Mouse (Mus musculus): ENCODE results near the gene Pcbp4. TPM values are rescaled to one million over a fixed set of nuclear protein-coding genes. Genes with fewer than 3 reads are reported as not detected.

The Pcbp4 gene
- polyA plus RNA-seq, 1 experiment from 2014 or later: 308 TPM

- H3K9ac ChIP-seq: no peak overlapping the region
- WGBS: 73% methylated on average over 6 of the region's 6 CpGs
- no peak for ATAC-seq (ENCODE audit: low FRiP score)
- no peaks in the 10 kb centered on the region for H3K36me3 ChIP-seq
- H3K9me3 ChIP-seq (replicated peaks): no peaks in the 10 kb centered on the region
- H3K27me3 ChIP-seq: no peaks in the 10 kb centered on the region
- no peak overlapping the region for H3K27ac ChIP-seq
- no peaks in the 10 kb centered on the region for H3K4me1 ChIP-seq
- no peak overlapping the region for H3K4me3 ChIP-seq
- no peak overlapping the region for H3K4me2 ChIP-seq (replicated peaks)
Observed at GRCm38 (mm10) chr9:106504246-106504645, 51.2 kb downstream of the Pcbp4 start.

GRCm38 (mm10) chr9:106509356-106509755, 56.3 kb downstream of the Pcbp4 start:
- 93% methylated on average over 10 of the region's 10 CpGs for WGBS
- Histone ChIP-seq H3K27me3 (no peaks in the 10 kb centered on the region), H3K9ac (no peak overlapping the region), H3K36me3 (no peaks in the 10 kb centered on the region), H3K4me1 (no peaks in the 10 kb centered on the region), H3K9me3 (replicated peaks) (no peaks in the 10 kb centered on the region), H3K27ac (no peak overlapping the region), H3K4me3 (no peak overlapping the region), H3K4me2 (replicated peaks) (no peak overlapping the region)
- ATAC-seq (ENCODE audit: low FRiP score): no peak

- Histone ChIP-seq H3K4me1 (no peaks in the 10 kb centered on the region), H3K9ac (no peak overlapping the region), H3K4me3 (no peak overlapping the region), H3K36me3 (no peaks in the 10 kb centered on the region), H3K9me3 (replicated peaks) (no peaks in the 10 kb centered on the region), H3K27me3 (no peaks in the 10 kb centered on the region), H3K27ac (no peak overlapping the region), H3K4me2 (replicated peaks) (no peak overlapping the region)
- 73% methylated on average over 13 of the region's 13 CpGs for WGBS
- no peak for ATAC-seq (ENCODE audit: low FRiP score)
Observed at GRCm38 (mm10) chr9:106512729-106513450, 59.8 kb downstream of the Pcbp4 start.

GRCm38 (mm10) chr9:106513566-106513965, 60.5 kb downstream of the Pcbp4 start:
- Histone ChIP-seq H3K4me1 (no peaks in the 10 kb centered on the region), H3K36me3 (no peaks in the 10 kb centered on the region), H3K27ac (no peak overlapping the region), H3K4me3 (no peak overlapping the region), H3K9me3 (replicated peaks) (no peaks in the 10 kb centered on the region), H3K27me3 (no peaks in the 10 kb centered on the region), H3K4me2 (replicated peaks) (no peak overlapping the region), H3K9ac (no peak overlapping the region)
- ATAC-seq (ENCODE audit: low FRiP score): no peak
- WGBS: 77% methylated on average over 6 of the region's 6 CpGs

Other genes starting within 250 kb of the Pcbp4 start
- gene Tlr9, start 230.7 kb upstream of the Pcbp4 start, polyA plus RNA-seq (2016; fragmentation: Nextera tagmentation; extraction: Ambion mirVana): 0.05 and 0.07 TPM in 2 replicates
- 79.2 and 92.1 TPM in 2 replicates for gene Alas1, start 204.6 kb upstream of the Pcbp4 start, polyA plus RNA-seq (2016; fragmentation: Nextera tagmentation; extraction: Ambion mirVana)
- 15.4 and 16.4 TPM in 2 replicates for gene Poc1a, start 172.2 kb upstream of the Pcbp4 start, polyA plus RNA-seq (2016; fragmentation: Nextera tagmentation; extraction: Ambion mirVana)
- gene Dusp7, start 84.7 kb upstream of the Pcbp4 start, polyA plus RNA-seq (2016; fragmentation: Nextera tagmentation; extraction: Ambion mirVana): 25.5 and 26.9 TPM in 2 replicates
- 629 and 723 TPM in 2 replicates for gene Rpl29, start 23.8 kb upstream of the Pcbp4 start, polyA plus RNA-seq (2016; fragmentation: Nextera tagmentation; extraction: Ambion mirVana)
- gene Acy1, start 15.0 kb upstream of the Pcbp4 start, polyA plus RNA-seq (2016; fragmentation: Nextera tagmentation; extraction: Ambion mirVana): 29.0 and 30.7 TPM in 2 replicates
- 7.6 and 8.5 TPM in 2 replicates for gene Abhd14b, start 5.8 kb upstream of the Pcbp4 start, polyA plus RNA-seq (2016; fragmentation: Nextera tagmentation; extraction: Ambion mirVana)
- gene Abhd14a, start 5.6 kb upstream of the Pcbp4 start, polyA plus RNA-seq (2016; fragmentation: Nextera tagmentation; extraction: Ambion mirVana): 37.5 and 39.7 TPM in 2 replicates
- 0.41 and 0.68 TPM in 2 replicates for gene Gpr62, start 12.6 kb downstream of the Pcbp4 start, polyA plus RNA-seq (2016; fragmentation: Nextera tagmentation; extraction: Ambion mirVana)
- gene Rrp9, start 22.7 kb downstream of the Pcbp4 start, polyA plus RNA-seq (2016; fragmentation: Nextera tagmentation; extraction: Ambion mirVana): 42.7 and 52.2 TPM in 2 replicates
- 1.6 and 2.1 TPM in 2 replicates for gene Parp3, start 23.7 kb downstream of the Pcbp4 start, polyA plus RNA-seq (2016; fragmentation: Nextera tagmentation; extraction: Ambion mirVana)
- gene Iqcf1, start 46.7 kb downstream of the Pcbp4 start, polyA plus RNA-seq (2016; fragmentation: Nextera tagmentation; extraction: Ambion mirVana): not detected in 2 replicates
- not detected in 2 replicates for gene Iqcf5, start 61.3 kb downstream of the Pcbp4 start, polyA plus RNA-seq (2016; fragmentation: Nextera tagmentation; extraction: Ambion mirVana)
- gene Iqcf3, start 108.3 kb downstream of the Pcbp4 start, polyA plus RNA-seq (2016; fragmentation: Nextera tagmentation; extraction: Ambion mirVana): not detected in 2 replicates
- not detected in 2 replicates for gene Iqcf4, start 117.7 kb downstream of the Pcbp4 start, polyA plus RNA-seq (2016; fragmentation: Nextera tagmentation; extraction: Ambion mirVana)
- gene Iqcf6, start 173.3 kb downstream of the Pcbp4 start, polyA plus RNA-seq (2016; fragmentation: Nextera tagmentation; extraction: Ambion mirVana): not detected in 2 replicates
- gene Grm2, start 202.8 kb downstream of the Pcbp4 start, polyA plus RNA-seq (2016; fragmentation: Nextera tagmentation; extraction: Ambion mirVana): 4.4 and 4.7 TPM in 2 replicates
- gene Tex264, start 232.6 kb downstream of the Pcbp4 start, polyA plus RNA-seq (2016; fragmentation: Nextera tagmentation; extraction: Ambion mirVana): 40.7 and 41.0 TPM in 2 replicates

Data from hindbrain, embryonic 12.5 days (tissue).